Mouse (Mus musculus): ENCODE data around the gene Olfr281.

DNA sequence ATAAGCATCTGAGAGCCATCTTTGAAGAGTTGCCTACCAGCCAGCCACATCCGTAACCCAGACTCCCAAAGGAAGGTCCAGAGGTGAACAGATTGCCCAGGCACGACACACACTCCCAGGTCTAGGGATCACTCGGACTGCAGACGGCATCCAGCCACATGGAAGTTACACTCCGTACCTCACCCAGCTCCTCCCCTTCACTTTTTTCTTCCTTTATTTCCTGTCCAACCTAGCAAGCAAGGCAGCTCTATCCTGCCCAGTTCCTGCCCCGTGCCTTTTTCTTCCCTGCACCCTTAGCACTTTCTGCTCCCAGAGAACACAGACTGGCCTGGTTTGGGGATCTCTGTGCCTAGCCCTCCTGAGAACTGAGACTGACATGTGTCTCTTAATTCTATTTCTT is 27.6 kb upstream of the Olfr281 start:
- TF ChIP-seq POLR2A (IDR thresholded peaks at IDR 0.05; ENCODE audit: control insufficient read depth, low read depth, low read length) (no peak), CTCF (IDR thresholded peaks at IDR 0.05; ENCODE audit: control insufficient read depth, insufficient read depth, insufficient replicate concordance, low read depth, low read length) (no peak)
